Mouse (Mus musculus): ENCODE data around the gene Ankrd27.

DNA sequence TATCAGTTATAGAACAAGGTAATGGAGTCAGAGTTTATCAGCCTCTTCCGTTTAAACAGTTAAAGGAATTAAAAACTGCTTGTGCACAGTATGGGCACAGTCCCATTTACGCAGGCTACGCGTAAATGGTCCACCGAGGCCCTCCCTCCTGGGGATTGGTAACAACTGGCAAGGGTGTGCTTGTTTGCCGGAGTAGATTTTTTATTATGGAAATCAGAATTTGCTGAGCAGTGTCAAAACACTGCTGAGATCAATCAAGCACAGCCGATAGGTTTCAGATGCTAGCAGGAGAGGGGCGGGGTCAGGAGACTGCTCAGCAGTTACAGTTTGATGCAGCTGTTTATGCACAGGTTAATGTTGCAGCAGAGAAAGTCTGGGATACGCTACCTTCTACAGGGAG lies 102.2 kb downstream of the Ankrd27 start:
- no peak for TF ChIP-seq TAL1 (IDR thresholded peaks at IDR 0.05; ENCODE audit: low read length)
- no peak for TF ChIP-seq GATA1 (IDR thresholded peaks at IDR 0.05; ENCODE audit: low read length)
